Mouse (Mus musculus): ENCODE data around the gene Gid4. TPM values are rescaled to one million over a fixed set of nuclear protein-coding genes. Genes with fewer than 3 reads are reported as not detected.
A peak's percentile ranks its signal among the peaks of the same experiment; 100 is the strongest.

Gid4 gene
- polyA plus RNA-seq, 1 experiment from 2014 or later = 20.0 TPM

GRCm38 (mm10) chr11:60387944-60388343, 29.0 kb upstream of the Gid4 start:
- Histone ChIP-seq H3K27ac (ENCODE audit: low read length) (no peak overlapping the region), H3K36me3 (ENCODE audit: control insufficient read depth, insufficient read depth, low read length) (no peaks in the 10 kb centered on the region), H3K4me2 (ENCODE audit: low read depth, low read length) (no peak overlapping the region), H3K9me3 (replicated peaks; ENCODE audit: control insufficient read depth, low read length) (no peaks in the 10 kb centered on the region), H3K27me3 (ENCODE audit: control insufficient read depth, insufficient read depth, low read length) (no peaks in the 10 kb centered on the region), H3K4me3 (replicated peaks; ENCODE audit: low read length) (no peak overlapping the region), H3K4me1 (ENCODE audit: control insufficient read depth, insufficient read depth, low read length) (no peaks in the 10 kb centered on the region), H3K9ac (ENCODE audit: low read length) (no peak overlapping the region)
- no peak for ATAC-seq (ENCODE audit: insufficient read depth, low FRiP score)
- 77% methylated on average over 2 of the region's 2 CpGs for WGBS

- Histone ChIP-seq H3K27ac (ENCODE audit: low read length) (no peak overlapping the region), H3K27me3 (ENCODE audit: control insufficient read depth, insufficient read depth, low read length) (no peaks in the 10 kb centered on the region), H3K4me2 (ENCODE audit: low read depth, low read length) (no peak overlapping the region), H3K9ac (ENCODE audit: low read length) (no peak overlapping the region), H3K36me3 (ENCODE audit: control insufficient read depth, insufficient read depth, low read length) (no peaks in the 10 kb centered on the region), H3K4me3 (replicated peaks; ENCODE audit: low read length) (no peak overlapping the region), H3K4me1 (ENCODE audit: control insufficient read depth, insufficient read depth, low read length) (no peaks in the 10 kb centered on the region), H3K9me3 (replicated peaks; ENCODE audit: control insufficient read depth, low read length) (no peaks in the 10 kb centered on the region)
- WGBS = 79% methylated on average over 6 of the region's 6 CpGs
- no peak for ATAC-seq (ENCODE audit: insufficient read depth, low FRiP score)
Measured at GRCm38 (mm10) chr11:60391346-60391745, 25.6 kb upstream of the Gid4 start.

- no peaks in the 10 kb centered on the region for H3K27me3 ChIP-seq (ENCODE audit: control insufficient read depth, insufficient read depth, low read length)
- H3K4me3 ChIP-seq (replicated peaks; ENCODE audit: low read length) = no peak overlapping the region
- H3K9me3 ChIP-seq (replicated peaks; ENCODE audit: control insufficient read depth, low read length) = no peaks in the 10 kb centered on the region
- H3K36me3 ChIP-seq (ENCODE audit: control insufficient read depth, insufficient read depth, low read length) = no peaks in the 10 kb centered on the region
- no peak overlapping the region for H3K9ac ChIP-seq (ENCODE audit: low read length)
- no peak overlapping the region for H3K27ac ChIP-seq (ENCODE audit: low read length)
- 49% methylated on average over 6 of the region's 6 CpGs for WGBS
- 0 out of 2 replicates have a peak, but pooled peaks cover 3% of the 10 kb centered on the region for H3K4me1 ChIP-seq (ENCODE audit: control insufficient read depth, insufficient read depth, low read length)
- H3K4me2 ChIP-seq (ENCODE audit: low read depth, low read length) = no peak overlapping the region
- ATAC-seq (ENCODE audit: insufficient read depth, low FRiP score) = peak; percentile 64; the same call in 1 of the 2 replicates
Measured at GRCm38 (mm10) chr11:60396546-60396945, 20.4 kb upstream of the Gid4 start.

DNA sequence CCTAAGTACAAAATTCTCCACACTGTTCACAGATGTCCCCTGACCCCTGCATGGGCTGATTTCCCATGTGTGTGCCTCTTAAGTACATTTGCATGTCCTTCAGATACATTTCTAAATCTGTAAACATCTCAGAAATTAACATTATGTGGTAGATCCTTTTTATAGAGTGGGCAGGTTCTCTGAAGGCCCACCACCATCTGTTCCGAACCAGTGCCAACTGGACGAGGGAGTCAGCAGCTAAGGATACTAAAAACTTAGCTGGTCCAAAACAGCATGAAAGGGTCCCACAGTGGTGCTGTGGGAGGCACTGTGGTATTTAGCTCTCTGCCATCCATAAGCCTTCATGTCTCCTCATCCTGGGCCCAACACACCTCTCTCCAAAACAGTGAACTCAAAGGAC, 19.8 kb upstream of the Gid4 start:
- Histone ChIP-seq H3K36me3 (ENCODE audit: control insufficient read depth, insufficient read depth, low read length) (no peaks in the 10 kb centered on the region), H3K9ac (ENCODE audit: low read length) (no peak overlapping the region), H3K4me3 (replicated peaks; ENCODE audit: low read length) (no peak overlapping the region), H3K27me3 (ENCODE audit: control insufficient read depth, insufficient read depth, low read length) (no peaks in the 10 kb centered on the region), H3K4me2 (ENCODE audit: low read depth, low read length) (no peak overlapping the region), H3K9me3 (replicated peaks; ENCODE audit: control insufficient read depth, low read length) (no peaks in the 10 kb centered on the region), H3K4me1 (ENCODE audit: control insufficient read depth, insufficient read depth, low read length) (0 out of 2 replicates have a peak, but pooled peaks cover 3% of the 10 kb centered on the region), H3K27ac (ENCODE audit: low read length) (no peak overlapping the region)
- ATAC-seq (ENCODE audit: insufficient read depth, low FRiP score) = no peak
- WGBS = 85% methylated on average over 2 of the region's 2 CpGs

DNA sequence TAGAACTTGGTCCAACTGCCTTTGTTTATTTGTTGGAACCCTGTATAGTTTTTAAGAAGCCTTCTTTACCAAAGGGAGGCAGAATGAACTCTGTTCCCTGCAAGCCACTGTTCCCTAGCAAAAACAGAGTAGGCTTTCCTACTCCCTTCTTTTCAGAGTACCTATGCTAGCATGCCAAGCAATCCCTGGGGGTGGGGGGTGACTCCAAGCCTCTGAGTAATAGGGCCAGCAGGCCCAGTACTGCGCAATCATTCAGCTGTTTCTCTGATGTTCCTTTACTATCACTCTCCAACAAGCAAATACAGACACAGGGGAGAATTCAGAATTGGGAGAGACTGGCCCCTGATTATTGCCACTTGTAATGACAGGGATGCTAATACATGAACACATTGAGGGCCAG, 10.3 kb upstream of the Gid4 start:
- no peaks in the 10 kb centered on the region for H3K4me1 ChIP-seq (ENCODE audit: control insufficient read depth, insufficient read depth, low read length)
- H3K9me3 ChIP-seq (replicated peaks; ENCODE audit: control insufficient read depth, low read length) = no peaks in the 10 kb centered on the region
- no peak overlapping the region for H3K4me2 ChIP-seq (ENCODE audit: low read depth, low read length)
- H3K27ac ChIP-seq (ENCODE audit: low read length) = no peak overlapping the region
- WGBS = 95% methylated on average over 1 of the region's 1 CpGs
- H3K27me3 ChIP-seq (ENCODE audit: control insufficient read depth, insufficient read depth, low read length) = no peaks in the 10 kb centered on the region
- no peak overlapping the region for H3K9ac ChIP-seq (ENCODE audit: low read length)
- H3K36me3 ChIP-seq (ENCODE audit: control insufficient read depth, insufficient read depth, low read length) = peaks cover 31% of the 10 kb centered on the region
- H3K4me3 ChIP-seq (replicated peaks; ENCODE audit: low read length) = no peak overlapping the region
- no peak for ATAC-seq (ENCODE audit: insufficient read depth, low FRiP score)

- H3K4me2 ChIP-seq (ENCODE audit: low read depth, low read length) = no peak overlapping the region
- H3K9me3 ChIP-seq (replicated peaks; ENCODE audit: control insufficient read depth, low read length) = no peaks in the 10 kb centered on the region
- ATAC-seq (ENCODE audit: insufficient read depth, low FRiP score) = no peak
- no peak overlapping the region for H3K27ac ChIP-seq (ENCODE audit: low read length)
- H3K9ac ChIP-seq (ENCODE audit: low read length) = no peak overlapping the region
- H3K4me3 ChIP-seq (replicated peaks; ENCODE audit: low read length) = no peak overlapping the region
- H3K4me1 ChIP-seq (ENCODE audit: control insufficient read depth, insufficient read depth, low read length) = peaks cover 5% of the 10 kb centered on the region; the same call in 1 of the 2 replicates
- WGBS = 9% methylated on average over 3 of the region's 3 CpGs
- no peaks in the 10 kb centered on the region for H3K27me3 ChIP-seq (ENCODE audit: control insufficient read depth, insufficient read depth, low read length)
- peaks cover 7% of the 10 kb centered on the region; the same call in 1 of the 2 replicates for H3K36me3 ChIP-seq (ENCODE audit: control insufficient read depth, insufficient read depth, low read length)
Measured at GRCm38 (mm10) chr11:60412173-60412572, 4.8 kb upstream of the Gid4 start.

DNA sequence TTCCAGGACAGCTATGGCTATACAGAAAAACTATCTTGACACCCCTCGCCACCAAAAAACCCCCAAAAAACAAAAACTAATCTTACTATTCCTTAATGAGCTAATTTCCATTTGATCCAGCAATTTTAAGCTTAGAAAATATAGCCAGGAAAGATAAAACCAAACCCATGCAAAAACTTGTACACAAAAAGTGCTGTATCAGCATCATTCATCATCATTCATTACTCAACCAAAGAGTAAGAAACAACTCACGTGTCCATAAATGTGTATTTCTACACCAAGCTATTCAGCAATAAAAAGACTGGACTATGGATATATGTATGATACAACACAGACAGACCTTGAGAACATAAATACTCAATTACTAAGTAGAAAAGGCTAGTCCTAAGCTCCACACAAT, 4.0 kb upstream of the Gid4 start:
- no peak for ATAC-seq (ENCODE audit: insufficient read depth, low FRiP score)
- WGBS = 84% methylated on average over 2 of the region's 2 CpGs
- Histone ChIP-seq H3K27me3 (ENCODE audit: control insufficient read depth, insufficient read depth, low read length) (no peaks in the 10 kb centered on the region), H3K4me3 (replicated peaks; ENCODE audit: low read length) (no peak overlapping the region), H3K9me3 (replicated peaks; ENCODE audit: control insufficient read depth, low read length) (no peaks in the 10 kb centered on the region), H3K27ac (ENCODE audit: low read length) (no peak overlapping the region), H3K4me1 (ENCODE audit: control insufficient read depth, insufficient read depth, low read length) (peaks cover 5% of the 10 kb centered on the region; the same call in 1 of the 2 replicates), H3K9ac (ENCODE audit: low read length) (no peak overlapping the region), H3K36me3 (ENCODE audit: control insufficient read depth, insufficient read depth, low read length) (0 out of 2 replicates have a peak, but pooled peaks cover 5% of the 10 kb centered on the region), H3K4me2 (ENCODE audit: low read depth, low read length) (no peak overlapping the region)

GRCm38 (mm10) chr11:60416590-60416962, 369 bp upstream of the Gid4 start:
- no peaks in the 10 kb centered on the region for H3K36me3 ChIP-seq (ENCODE audit: control insufficient read depth, insufficient read depth, low read length)
- ATAC-seq (ENCODE audit: insufficient read depth, low FRiP score) = peak; percentile 43
- under 1% methylated on average over 21 of the region's 21 CpGs for WGBS
- no peaks in the 10 kb centered on the region for H3K27me3 ChIP-seq (ENCODE audit: control insufficient read depth, insufficient read depth, low read length)
- H3K4me2 ChIP-seq (ENCODE audit: low read depth, low read length) = peak overlapping the region; percentile 78
- peak overlapping the region; percentile 72 for H3K27ac ChIP-seq (ENCODE audit: low read length)
- no peaks in the 10 kb centered on the region for H3K9me3 ChIP-seq (replicated peaks; ENCODE audit: control insufficient read depth, low read length)
- peaks cover 17% of the 10 kb centered on the region for H3K4me1 ChIP-seq (ENCODE audit: control insufficient read depth, insufficient read depth, low read length)
- peak overlapping the region; percentile 81 for H3K9ac ChIP-seq (ENCODE audit: low read length)
- peak overlapping the region; percentile 93 for H3K4me3 ChIP-seq (replicated peaks; ENCODE audit: low read length)

- Histone ChIP-seq H3K4me3 (replicated peaks; ENCODE audit: low read length) (peak within 1 kb of the TSS; percentile 93), H3K4me2 (ENCODE audit: low read depth, low read length) (peak within 1 kb of the TSS; percentile 67), H3K27me3 (ENCODE audit: control insufficient read depth, insufficient read depth, low read length) (no peaks in the 10 kb centered on the region), H3K36me3 (ENCODE audit: control insufficient read depth, insufficient read depth, low read length) (no peaks in the 10 kb centered on the region), H3K4me1 (ENCODE audit: control insufficient read depth, insufficient read depth, low read length) (peaks cover 17% of the 10 kb centered on the region), H3K27ac (ENCODE audit: low read length) (peak within 1 kb of the TSS; percentile 86), H3K9me3 (replicated peaks; ENCODE audit: control insufficient read depth, low read length) (no peaks in the 10 kb centered on the region), H3K9ac (ENCODE audit: low read length) (peak within 1 kb of the TSS; percentile 96)
- ATAC-seq (ENCODE audit: insufficient read depth, low FRiP score) = peak; percentile 16
- WGBS = 0% methylated on average over 39 of the region's 39 CpGs
Measured at GRCm38 (mm10) chr11:60417717-60418472, 950 bp downstream of the Gid4 start, which contains the start of gene Atpaf2. TSS of gene Atpaf2 (minus strand) at chr11:60418457.
